Mouse (Mus musculus): Measurements from ENCODE around the gene Rilp.

Rilp gene

GRCm38 (mm10) chr11:75557142-75557541 is 47.2 kb downstream of the Rilp start:
- DNase-seq (ENCODE audit: low spot score) = no peak

GRCm38 (mm10) chr11:75558101-75558500 is 48.2 kb downstream of the Rilp start:
- DNase-seq (ENCODE audit: low spot score) = no peak

- no peak for DNase-seq (ENCODE audit: low spot score)
These were observed 50.1 kb downstream of the Rilp start for GRCm38 (mm10) chr11:75559870-75560504.

GRCm38 (mm10) chr11:75560530-75561409 is 50.9 kb downstream of the Rilp start:
- DNase-seq (ENCODE audit: low spot score) = no peak

GRCm38 (mm10) chr11:75561410-75561791 is 51.5 kb downstream of the Rilp start:
- no peak for DNase-seq (ENCODE audit: low spot score)
